Mouse (Mus musculus) erythroblast, embryonic 14.5 days (primary cell): ENCODE results near the gene Pigx.

ENCODE experiments used
- GATA1 ChIP-seq: IDR thresholded peaks from 2 replicates; pipeline ENCODE4 v1.6.1; 2012; ENCODE audit warnings: low read length, inconsistent platforms, mixed read lengths
- TAL1 ChIP-seq: IDR thresholded peaks from 3 replicates; pipeline ENCODE4 v1.6.1; 2012; ENCODE audit warnings: low read length, inconsistent platforms, mixed read lengths

- TF ChIP-seq TAL1: no peak
- TF ChIP-seq GATA1: no peak
Observed at GRCm38 (mm10) chr16:32124444-32125335, 25.1 kb upstream of the Pigx start.
